Mouse (Mus musculus): ENCODE results near the gene Rbms3. TPM values are rescaled to one million over a fixed set of nuclear protein-coding genes. Genes with fewer than 3 reads are reported as not detected.

The Rbms3 gene
- polyA plus RNA-seq, 1 experiment from 2014 or later = 68.6 TPM

DNA sequence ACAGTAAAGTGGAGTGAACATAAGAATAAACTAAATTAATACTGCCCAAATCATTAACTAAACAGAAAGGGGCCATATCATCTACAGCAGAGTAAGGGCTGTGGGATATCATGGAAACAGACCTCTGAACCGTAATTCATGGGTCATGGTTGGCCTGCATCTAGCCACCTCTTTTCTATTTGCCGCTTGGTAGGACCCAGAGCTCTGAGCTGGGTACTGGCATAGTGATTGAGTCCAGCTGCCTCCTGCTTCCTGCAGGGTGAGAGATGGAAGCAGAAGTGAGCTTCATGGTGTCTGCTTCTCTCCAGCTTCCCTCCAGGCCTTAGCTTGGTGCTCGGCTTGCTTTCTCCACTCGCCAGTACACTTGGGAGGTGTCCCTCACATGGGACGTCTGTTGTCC is 71.2 kb downstream of the Rbms3 start:
- WGBS = 82% methylated on average over 5 of the region's 5 CpGs
- H3K36me3 ChIP-seq (ENCODE audit: control insufficient read depth, insufficient read depth, low read length) = no peaks in the 10 kb centered on the region
- ATAC-seq (replicated peaks; ENCODE audit: low FRiP score, low TSS enrichment, low read depth) (no peak), DNase-seq (ENCODE audit: low spot score) (no peak)
- H3K27ac ChIP-seq (ENCODE audit: low read depth) = no peak overlapping the region
- H3K4me1 ChIP-seq (replicated peaks; ENCODE audit: control insufficient read depth, insufficient read depth, low read length) = no peaks in the 10 kb centered on the region
- H3K27me3 ChIP-seq (replicated peaks; ENCODE audit: control insufficient read depth, insufficient read depth, low read length) = no peaks in the 10 kb centered on the region
- no peak overlapping the region for H3K9ac ChIP-seq (ENCODE audit: low read length)
- H3K4me2 ChIP-seq (ENCODE audit: low read length) = no peak overlapping the region
- H3K9me3 ChIP-seq (ENCODE audit: control insufficient read depth, low read length) = no peaks in the 10 kb centered on the region
- no peak overlapping the region for H3K4me3 ChIP-seq (ENCODE audit: low read depth, low read length)

DNA sequence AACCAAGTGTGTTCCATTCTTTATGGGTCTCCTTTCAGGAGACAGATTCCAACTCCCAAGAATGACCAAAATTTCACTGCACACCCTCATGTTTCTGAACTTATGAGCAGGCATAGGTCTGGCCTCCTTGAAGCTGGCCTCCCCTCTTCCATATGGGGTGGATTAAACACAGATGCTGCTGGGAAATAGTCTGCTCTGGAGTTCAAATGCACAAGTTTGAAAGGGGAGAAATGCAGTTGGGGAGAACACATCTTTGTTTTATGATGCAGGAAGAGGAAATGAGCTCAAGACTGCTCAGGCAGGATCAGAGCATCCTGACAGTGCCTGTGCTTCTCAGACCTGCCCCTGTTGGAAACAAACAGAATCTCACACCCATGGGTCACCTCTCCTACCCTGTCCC is 75.4 kb downstream of the Rbms3 start:
- no peak for DNase-seq (ENCODE audit: low spot score)
- Histone ChIP-seq H3K4me1 (replicated peaks; ENCODE audit: control insufficient read depth, insufficient read depth, low read length) (no peaks in the 10 kb centered on the region), H3K9ac (ENCODE audit: low read length) (no peak overlapping the region), H3K9me3 (ENCODE audit: control insufficient read depth, low read length) (no peaks in the 10 kb centered on the region), H3K4me3 (ENCODE audit: low read depth, low read length) (no peak overlapping the region), H3K36me3 (ENCODE audit: control insufficient read depth, insufficient read depth, low read length) (no peaks in the 10 kb centered on the region), H3K4me2 (ENCODE audit: low read length) (no peak overlapping the region), H3K27me3 (replicated peaks; ENCODE audit: control insufficient read depth, insufficient read depth, low read length) (no peaks in the 10 kb centered on the region), H3K27ac (ENCODE audit: low read depth) (no peak overlapping the region)
- no peak for ATAC-seq (replicated peaks; ENCODE audit: low FRiP score, low TSS enrichment, low read depth)

DNA sequence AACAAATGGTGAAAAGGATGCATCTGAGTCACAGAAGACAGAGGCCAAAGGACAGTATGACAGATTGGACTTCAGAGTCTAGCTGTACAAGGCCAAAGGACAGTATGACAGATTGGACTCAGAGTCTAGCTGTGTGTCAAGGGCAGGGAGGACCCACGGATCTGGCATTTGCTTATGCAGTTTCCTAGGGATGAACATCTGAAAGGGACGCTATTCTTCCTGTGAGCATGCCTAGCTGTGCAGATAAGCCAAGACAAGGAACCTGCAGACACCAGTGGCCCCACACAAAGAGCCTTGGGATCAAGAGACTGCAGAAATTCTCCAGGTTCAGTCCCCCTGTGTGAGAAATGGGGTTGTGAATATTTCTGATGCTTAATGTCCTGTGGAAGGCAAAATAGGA is 100.4 kb downstream of the Rbms3 start:
- H3K36me3 ChIP-seq (ENCODE audit: control insufficient read depth, insufficient read depth, low read length) = no peaks in the 10 kb centered on the region
- DNase-seq (ENCODE audit: low spot score) (no peak), ATAC-seq (replicated peaks; ENCODE audit: low FRiP score, low TSS enrichment, low read depth) (no peak)
- H3K4me2 ChIP-seq (ENCODE audit: low read length) = no peak overlapping the region
- no peak overlapping the region for H3K4me3 ChIP-seq (ENCODE audit: low read depth, low read length)
- 73% methylated on average over 2 of the region's 2 CpGs for WGBS
- no peak overlapping the region for H3K27ac ChIP-seq (ENCODE audit: low read depth)
- no peaks in the 10 kb centered on the region for H3K4me1 ChIP-seq (replicated peaks; ENCODE audit: control insufficient read depth, insufficient read depth, low read length)
- H3K9ac ChIP-seq (ENCODE audit: low read length) = no peak overlapping the region
- no peaks in the 10 kb centered on the region for H3K27me3 ChIP-seq (replicated peaks; ENCODE audit: control insufficient read depth, insufficient read depth, low read length)
- no peaks in the 10 kb centered on the region for H3K9me3 ChIP-seq (ENCODE audit: control insufficient read depth, low read length)

DNA sequence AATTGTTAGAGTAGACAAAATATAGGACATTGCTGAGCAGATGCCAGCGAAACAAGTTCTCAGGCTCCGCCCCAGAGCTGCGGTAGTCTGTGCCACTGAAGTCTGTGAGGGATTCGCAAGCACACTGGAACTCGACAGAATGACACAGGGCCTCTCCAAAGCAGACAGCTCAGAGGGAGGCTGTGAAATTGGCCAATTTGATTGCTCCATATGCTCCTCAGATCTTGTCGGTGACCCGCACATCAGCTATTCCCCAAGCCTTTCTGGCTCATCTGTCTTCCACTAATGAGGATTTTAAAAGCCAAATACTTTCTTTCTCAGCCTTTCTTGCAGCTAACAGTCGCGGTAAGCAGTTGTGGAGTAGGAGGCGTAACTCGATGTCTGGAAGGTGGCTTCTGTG is 120.8 kb downstream of the Rbms3 start:
- no peak for DNase-seq (ENCODE audit: low spot score)
- Histone ChIP-seq H3K4me3 (ENCODE audit: low read depth, low read length) (no peak overlapping the region), H3K4me1 (replicated peaks; ENCODE audit: control insufficient read depth, insufficient read depth, low read length) (no peaks in the 10 kb centered on the region), H3K36me3 (ENCODE audit: control insufficient read depth, insufficient read depth, low read length) (no peaks in the 10 kb centered on the region), H3K27ac (ENCODE audit: low read depth) (no peak overlapping the region), H3K4me2 (ENCODE audit: low read length) (no peak overlapping the region), H3K9me3 (ENCODE audit: control insufficient read depth, low read length) (no peaks in the 10 kb centered on the region), H3K9ac (ENCODE audit: low read length) (no peak overlapping the region), H3K27me3 (replicated peaks; ENCODE audit: control insufficient read depth, insufficient read depth, low read length) (no peaks in the 10 kb centered on the region)
- WGBS = 71% methylated on average over 11 of the region's 11 CpGs
- no peak for ATAC-seq (replicated peaks; ENCODE audit: low FRiP score, low TSS enrichment, low read depth)

DNA sequence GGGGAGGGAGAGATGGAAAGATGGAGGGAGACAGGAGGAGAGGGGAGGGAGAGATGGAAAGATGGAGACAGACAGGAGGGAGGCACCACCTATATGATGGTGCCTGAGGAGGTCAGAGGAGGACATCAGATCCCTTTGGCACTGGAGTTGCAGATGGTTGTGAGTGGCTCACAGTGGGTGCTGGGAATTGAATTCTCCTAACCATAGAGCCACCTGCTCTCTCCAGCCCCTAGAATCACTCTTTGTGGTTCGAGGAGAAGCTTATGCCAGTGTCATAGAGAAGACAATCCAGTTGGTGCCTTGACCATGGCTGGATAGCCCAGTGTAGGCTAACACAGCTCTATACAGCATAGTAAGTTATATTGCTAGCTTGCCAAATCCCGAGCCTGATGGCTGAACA is 137.8 kb downstream of the Rbms3 start:
- H3K4me1 ChIP-seq (replicated peaks; ENCODE audit: control insufficient read depth, insufficient read depth, low read length) = no peaks in the 10 kb centered on the region
- no peak overlapping the region for H3K4me3 ChIP-seq (ENCODE audit: low read depth, low read length)
- ATAC-seq (replicated peaks; ENCODE audit: low FRiP score, low TSS enrichment, low read depth) (no peak), DNase-seq (ENCODE audit: low spot score) (no peak)
- no peak overlapping the region for H3K9ac ChIP-seq (ENCODE audit: low read length)
- H3K27ac ChIP-seq (ENCODE audit: low read depth) = no peak overlapping the region
- H3K27me3 ChIP-seq (replicated peaks; ENCODE audit: control insufficient read depth, insufficient read depth, low read length) = no peaks in the 10 kb centered on the region
- H3K9me3 ChIP-seq (ENCODE audit: control insufficient read depth, low read length) = no peaks in the 10 kb centered on the region
- H3K36me3 ChIP-seq (ENCODE audit: control insufficient read depth, insufficient read depth, low read length) = no peaks in the 10 kb centered on the region
- H3K4me2 ChIP-seq (ENCODE audit: low read length) = no peak overlapping the region
- WGBS = 76% methylated on average over 2 of the region's 2 CpGs

DNA sequence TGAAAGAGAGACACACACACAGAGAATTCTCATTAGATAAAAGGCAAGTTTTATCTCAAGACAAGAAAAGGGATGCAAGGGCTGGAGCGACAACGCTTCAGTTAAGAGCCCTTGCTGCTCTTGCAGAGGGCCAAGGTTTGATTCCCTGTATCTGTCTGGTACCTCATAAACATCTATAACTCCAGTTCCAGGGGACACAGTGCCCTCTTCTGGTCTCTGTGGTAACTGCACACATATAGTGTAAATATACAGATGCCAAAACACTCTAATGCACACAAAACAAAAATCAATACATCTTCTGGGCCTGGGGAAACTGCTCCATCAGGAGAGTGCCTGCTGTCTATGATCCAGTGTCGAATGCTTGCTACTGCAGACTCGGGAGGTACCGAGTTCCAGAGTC is 145.3 kb downstream of the Rbms3 start:
- ATAC-seq (replicated peaks; ENCODE audit: low FRiP score, low TSS enrichment, low read depth) = no peak
- H3K9ac ChIP-seq (ENCODE audit: low read length) = no peak overlapping the region
- H3K4me2 ChIP-seq (ENCODE audit: low read length) = no peak overlapping the region
- no peaks in the 10 kb centered on the region for H3K4me1 ChIP-seq (replicated peaks; ENCODE audit: control insufficient read depth, insufficient read depth, low read length)
- no peaks in the 10 kb centered on the region for H3K9me3 ChIP-seq (ENCODE audit: control insufficient read depth, low read length)
- no peak overlapping the region for H3K4me3 ChIP-seq (ENCODE audit: low read depth, low read length)
- H3K36me3 ChIP-seq (ENCODE audit: control insufficient read depth, insufficient read depth, low read length) = no peaks in the 10 kb centered on the region
- no peak overlapping the region for H3K27ac ChIP-seq (ENCODE audit: low read depth)
- 95% methylated on average over 5 of the region's 5 CpGs for WGBS
- no peak for DNase-seq (ENCODE audit: low spot score)
- H3K27me3 ChIP-seq (replicated peaks; ENCODE audit: control insufficient read depth, insufficient read depth, low read length) = no peaks in the 10 kb centered on the region

DNA sequence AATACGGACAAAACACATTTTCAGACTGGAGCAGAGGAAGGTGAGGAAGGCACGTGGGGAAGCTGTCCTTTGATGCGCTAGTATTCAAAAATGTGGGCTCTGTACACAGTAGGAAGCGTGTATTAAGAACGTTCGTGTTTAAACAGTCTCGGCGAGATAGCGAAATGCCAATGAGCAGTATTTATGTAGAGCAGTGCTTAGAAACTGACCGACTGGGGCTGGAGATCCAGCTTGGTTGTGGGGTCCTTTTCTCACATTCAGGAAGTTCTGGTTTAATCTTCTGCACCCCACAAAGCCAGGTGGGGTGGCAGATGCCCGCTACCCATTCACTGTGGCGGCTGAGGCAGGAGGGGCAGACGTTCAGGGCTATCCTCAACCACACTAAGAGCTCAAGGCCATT is 153.0 kb downstream of the Rbms3 start:
- Histone ChIP-seq H3K9ac (ENCODE audit: low read length) (no peak overlapping the region), H3K9me3 (ENCODE audit: control insufficient read depth, low read length) (no peaks in the 10 kb centered on the region), H3K36me3 (ENCODE audit: control insufficient read depth, insufficient read depth, low read length) (no peaks in the 10 kb centered on the region), H3K4me2 (ENCODE audit: low read length) (no peak overlapping the region), H3K27ac (ENCODE audit: low read depth) (no peak overlapping the region), H3K4me3 (ENCODE audit: low read depth, low read length) (no peak overlapping the region), H3K27me3 (replicated peaks; ENCODE audit: control insufficient read depth, insufficient read depth, low read length) (no peaks in the 10 kb centered on the region), H3K4me1 (replicated peaks; ENCODE audit: control insufficient read depth, insufficient read depth, low read length) (no peaks in the 10 kb centered on the region)
- no peak for ATAC-seq (replicated peaks; ENCODE audit: low FRiP score, low TSS enrichment, low read depth)
- DNase-seq (ENCODE audit: low spot score) = no peak
- WGBS = 65% methylated on average over 13 of the region's 13 CpGs

DNA sequence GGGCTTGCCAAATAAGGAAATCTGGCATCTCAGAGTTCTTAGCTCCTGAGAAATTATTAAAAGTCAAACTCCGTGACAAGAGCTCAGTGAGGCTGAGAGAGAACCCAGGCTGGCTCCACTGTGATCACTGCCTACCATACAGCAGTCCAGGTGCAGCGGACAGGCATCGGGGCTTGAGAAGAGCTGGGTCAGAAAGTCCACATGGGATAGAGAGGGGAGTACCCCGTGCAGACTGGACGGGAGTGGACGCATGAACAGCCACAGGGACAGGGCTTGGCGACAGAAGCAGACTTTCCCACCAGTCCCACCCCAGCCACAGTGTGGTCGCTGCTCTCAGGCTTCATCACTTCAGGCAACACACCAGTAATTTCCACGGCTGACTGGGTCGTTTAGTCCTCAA is 176.9 kb downstream of the Rbms3 start:
- Histone ChIP-seq H3K4me2 (ENCODE audit: low read length) (no peak overlapping the region), H3K27me3 (replicated peaks; ENCODE audit: control insufficient read depth, insufficient read depth, low read length) (no peaks in the 10 kb centered on the region), H3K4me1 (replicated peaks; ENCODE audit: control insufficient read depth, insufficient read depth, low read length) (no peaks in the 10 kb centered on the region), H3K9me3 (ENCODE audit: control insufficient read depth, low read length) (no peaks in the 10 kb centered on the region), H3K27ac (ENCODE audit: low read depth) (no peak overlapping the region), H3K36me3 (ENCODE audit: control insufficient read depth, insufficient read depth, low read length) (no peaks in the 10 kb centered on the region), H3K4me3 (ENCODE audit: low read depth, low read length) (no peak overlapping the region), H3K9ac (ENCODE audit: low read length) (no peak overlapping the region)
- 80% methylated on average over 10 of the region's 10 CpGs for WGBS
- no peak for DNase-seq (ENCODE audit: low spot score)
- no peak for ATAC-seq (replicated peaks; ENCODE audit: low FRiP score, low TSS enrichment, low read depth)

DNA sequence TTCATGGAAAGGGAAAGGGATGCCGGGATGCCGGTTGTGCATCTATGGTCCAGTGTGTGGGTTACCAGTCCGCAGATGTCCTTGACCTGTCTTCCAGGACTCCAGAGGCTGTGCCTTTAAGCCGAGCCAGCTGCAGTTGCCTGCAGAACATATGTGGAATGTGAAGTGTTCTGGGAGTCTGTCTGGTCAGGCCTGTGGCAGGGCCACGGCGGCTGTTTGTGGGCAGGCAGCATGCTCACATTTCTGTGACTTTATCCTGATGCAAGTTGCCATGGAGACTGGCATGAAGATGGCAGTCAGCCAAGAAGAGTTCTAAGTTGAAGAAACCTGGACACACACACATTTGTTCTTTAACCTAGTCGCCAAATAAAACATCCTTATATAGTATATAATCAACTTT is 187.1 kb downstream of the Rbms3 start:
- Histone ChIP-seq H3K4me3 (ENCODE audit: low read depth, low read length) (no peak overlapping the region), H3K27ac (ENCODE audit: low read depth) (no peak overlapping the region), H3K4me2 (ENCODE audit: low read length) (no peak overlapping the region), H3K4me1 (replicated peaks; ENCODE audit: control insufficient read depth, insufficient read depth, low read length) (no peaks in the 10 kb centered on the region), H3K9me3 (ENCODE audit: control insufficient read depth, low read length) (no peaks in the 10 kb centered on the region), H3K27me3 (replicated peaks; ENCODE audit: control insufficient read depth, insufficient read depth, low read length) (no peaks in the 10 kb centered on the region), H3K9ac (ENCODE audit: low read length) (no peak overlapping the region), H3K36me3 (ENCODE audit: control insufficient read depth, insufficient read depth, low read length) (no peaks in the 10 kb centered on the region)
- ATAC-seq (replicated peaks; ENCODE audit: low FRiP score, low TSS enrichment, low read depth) (no peak), DNase-seq (ENCODE audit: low spot score) (no peak)
- 48% methylated on average over 7 of the region's 7 CpGs for WGBS

Measured in intestine, embryonic 14.5 days (tissue).